Mouse (Mus musculus) megakaryocyte, embryonic 14.5 days (primary cell): ENCODE data around the gene Gm4756.

Source experiments
- FLI1 ChIP-seq: IDR thresholded peaks from 2 replicates; pipeline ENCODE4 v1.6.1; 2012; ENCODE audit warnings: low read length, inconsistent platforms, mixed read lengths
- GATA1 ChIP-seq: IDR thresholded peaks from 3 replicates; pipeline ENCODE4 v1.6.1; 2012; ENCODE audit warnings: mixed read lengths, low read length, inconsistent platforms, borderline replicate concordance

DNA sequence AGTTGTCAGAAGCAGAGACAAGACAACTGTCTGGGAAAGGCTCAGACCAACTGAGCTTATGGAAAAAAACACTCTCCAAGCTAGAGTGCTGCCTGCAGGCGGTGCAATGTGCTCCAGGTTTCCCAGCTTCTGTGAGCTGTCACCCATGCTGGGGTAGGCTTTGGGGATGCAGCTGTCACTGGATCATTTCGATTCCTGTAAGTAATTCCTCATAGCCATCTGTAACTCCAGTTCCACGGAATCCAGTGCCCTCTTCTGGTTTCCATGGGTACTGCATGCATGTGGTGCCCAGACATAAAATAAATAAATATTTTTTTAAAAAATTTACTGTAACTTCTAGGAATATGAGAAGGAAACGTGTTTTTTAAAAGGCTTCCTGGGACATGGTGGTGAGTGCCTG lies 5.2 kb upstream of the Gm4756 start:
- TF ChIP-seq GATA1 (no peak), FLI1 (no peak)
